Mouse (Mus musculus) induced T-regulatory cell, adult 2 months (primary cell): ENCODE measurements around the gene Wnt2.

Experiments used
- DNase-seq: peaks from one replicate; pipeline ENCODE4 v3.0.0-alpha.2; 2012; ENCODE audit warnings: low read depth

Gene Wnt2

GRCm38 (mm10) chr6:17978324-17978723 lies 52.1 kb downstream of the Wnt2 start:
- DNase-seq: no peak

DNA sequence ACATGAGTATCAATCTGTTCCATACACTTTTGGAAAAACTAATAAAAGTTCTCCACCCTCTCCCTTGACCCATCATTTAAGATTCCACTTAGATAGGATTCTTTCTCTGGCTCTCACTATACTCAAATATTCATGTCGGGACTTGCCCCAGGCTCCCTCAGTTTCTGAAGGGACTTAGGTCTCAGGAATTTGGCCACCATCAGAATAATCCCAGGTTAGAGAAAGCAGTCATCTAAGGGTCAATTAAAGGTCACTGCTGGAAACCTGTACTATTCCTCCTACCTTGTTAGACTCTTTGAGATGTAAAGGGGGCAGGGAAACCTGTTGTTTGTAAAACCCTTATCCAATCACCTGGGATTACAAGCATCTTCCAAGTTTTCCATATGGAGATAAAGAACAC lies 53.2 kb downstream of the Wnt2 start:
- no peak for DNase-seq

GRCm38 (mm10) chr6:17974416-17974815 lies 56.0 kb downstream of the Wnt2 start:
- no peak for DNase-seq

- DNase-seq: no peak
These were observed 59.0 kb downstream of the Wnt2 start for GRCm38 (mm10) chr6:17971393-17971792.

DNA sequence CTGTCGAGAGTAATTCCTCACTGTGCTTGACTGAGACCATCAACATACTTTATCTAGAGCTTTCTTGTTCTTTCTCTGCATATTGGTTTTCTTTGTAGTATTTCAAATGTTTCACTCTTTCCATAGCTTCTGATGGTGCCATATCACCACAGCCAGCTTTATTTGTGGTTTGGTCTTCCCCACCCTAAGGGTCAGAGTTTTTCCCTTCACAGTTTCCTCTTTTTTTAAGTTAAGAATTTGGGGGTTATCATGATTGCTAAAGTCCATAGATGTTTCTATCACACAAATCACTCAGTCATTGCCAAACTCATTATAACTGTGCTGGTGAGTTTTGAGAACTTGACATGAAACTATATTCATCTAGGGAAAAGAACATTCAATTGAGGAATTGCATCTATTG lies 60.6 kb downstream of the Wnt2 start:
- no peak for DNase-seq

GRCm38 (mm10) chr6:17968467-17969144 lies 61.8 kb downstream of the Wnt2 start:
- no peak for DNase-seq

GRCm38 (mm10) chr6:17963455-17963854 lies 66.9 kb downstream of the Wnt2 start:
- DNase-seq: no peak

DNA sequence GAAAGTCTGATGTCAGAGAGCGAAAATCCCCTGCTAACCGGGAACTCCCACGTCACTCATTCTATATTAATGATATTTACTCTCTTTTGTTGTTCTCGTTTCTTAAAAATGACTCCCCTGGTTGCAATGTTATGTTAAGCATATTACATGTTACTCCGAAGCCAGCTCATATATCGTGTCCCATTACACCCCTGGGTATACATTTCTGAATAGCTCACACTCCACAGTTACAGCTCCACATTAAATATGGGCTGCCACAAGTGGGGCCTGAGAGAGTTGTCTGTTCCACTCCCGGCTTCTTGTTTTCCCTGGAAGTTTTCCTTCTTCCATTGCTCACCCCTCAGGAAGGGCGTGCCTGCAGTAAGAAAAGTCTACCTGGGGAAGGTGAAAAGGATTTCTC lies 78.6 kb downstream of the Wnt2 start:
- no peak for DNase-seq

- no peak for DNase-seq
These were observed 81.3 kb downstream of the Wnt2 start for GRCm38 (mm10) chr6:17949103-17949502.

DNA sequence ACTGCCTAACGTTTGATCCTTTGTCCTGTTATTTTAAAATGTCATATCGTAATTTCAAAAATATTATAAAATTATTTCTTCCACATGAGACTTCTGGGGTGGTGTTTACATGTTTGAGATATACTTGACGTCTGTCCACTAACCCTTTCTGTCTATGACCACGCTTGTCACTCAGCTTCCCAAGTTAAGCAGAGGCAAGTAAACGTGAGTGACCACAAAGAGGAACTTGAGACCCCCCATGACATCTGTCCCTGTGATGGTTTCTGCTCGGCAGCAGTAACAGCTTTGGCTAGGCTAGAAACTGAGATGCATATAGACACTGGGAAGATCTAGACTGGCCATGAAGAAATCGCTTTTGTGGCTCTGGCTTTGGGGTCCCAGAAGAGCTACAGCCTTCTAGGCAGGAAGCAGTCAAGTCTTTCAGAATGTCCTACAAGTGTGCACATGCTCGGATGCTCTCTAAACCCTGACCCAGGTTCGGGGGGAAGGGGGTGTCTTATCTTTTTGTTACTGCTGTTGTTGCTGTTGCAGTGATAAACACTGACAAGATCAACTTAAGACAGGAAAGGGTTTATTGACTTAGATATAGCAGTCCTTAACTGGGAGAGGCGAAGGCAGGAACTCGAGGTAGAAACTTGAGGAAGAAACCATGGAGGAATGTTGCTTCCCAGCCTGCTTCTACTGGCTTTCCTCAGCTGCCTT lies 83.1 kb downstream of the Wnt2 start:
- DNase-seq: no peak

DNA sequence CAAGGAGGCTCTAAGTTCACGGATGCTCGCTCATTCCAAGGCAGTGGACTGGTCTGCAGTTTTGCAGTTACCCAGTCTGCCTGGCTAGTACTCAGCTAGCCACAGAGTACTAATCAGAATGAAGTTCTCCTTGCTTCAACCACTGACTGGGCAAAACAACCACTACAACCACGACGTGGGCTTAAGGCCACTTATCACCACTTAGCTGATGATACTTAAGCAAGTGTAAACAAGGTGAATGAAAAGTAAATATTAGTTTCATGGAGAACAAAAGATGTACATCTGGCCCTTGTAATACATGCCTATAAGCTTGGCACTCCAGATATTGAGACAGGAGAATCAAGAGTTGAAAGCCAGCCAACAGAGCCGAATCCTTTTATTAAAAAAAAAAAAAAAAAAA lies 83.9 kb downstream of the Wnt2 start:
- no peak for DNase-seq

DNA sequence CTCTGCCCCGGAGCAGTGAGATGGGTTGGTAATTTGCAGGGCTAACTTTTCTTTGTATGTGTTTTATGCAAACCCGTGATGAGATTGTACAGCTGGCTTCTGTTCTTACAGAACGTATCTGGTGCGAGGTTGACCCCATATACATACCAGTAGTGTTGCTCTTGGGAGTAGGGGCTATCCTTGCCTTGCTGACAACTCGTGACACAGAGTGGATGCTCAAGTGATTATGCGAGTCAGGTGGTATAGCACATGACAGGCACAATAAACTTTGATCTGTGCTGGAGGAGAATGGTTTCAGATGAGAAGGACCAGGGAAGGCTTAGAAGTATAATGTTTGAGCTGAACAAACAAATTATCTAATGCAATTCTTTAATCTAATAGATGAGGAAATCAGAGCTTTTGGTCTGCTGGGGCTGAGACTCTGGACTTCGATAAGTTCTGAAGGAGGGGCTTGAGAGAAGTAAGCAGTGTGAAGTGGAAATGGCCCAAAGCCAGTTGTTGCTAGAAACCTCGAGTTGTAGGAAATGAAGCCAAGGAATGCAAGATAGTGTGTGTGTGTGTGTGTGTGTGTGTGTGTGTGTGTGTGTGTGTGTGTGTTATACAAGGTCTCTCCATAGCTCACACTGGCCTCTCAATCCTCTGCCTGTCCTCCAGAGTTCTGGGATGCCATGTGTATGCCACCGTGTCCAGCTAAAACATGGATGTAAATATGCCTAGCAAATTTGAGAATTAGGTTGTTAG lies 86.3 kb downstream of the Wnt2 start:
- no peak for DNase-seq

DNA sequence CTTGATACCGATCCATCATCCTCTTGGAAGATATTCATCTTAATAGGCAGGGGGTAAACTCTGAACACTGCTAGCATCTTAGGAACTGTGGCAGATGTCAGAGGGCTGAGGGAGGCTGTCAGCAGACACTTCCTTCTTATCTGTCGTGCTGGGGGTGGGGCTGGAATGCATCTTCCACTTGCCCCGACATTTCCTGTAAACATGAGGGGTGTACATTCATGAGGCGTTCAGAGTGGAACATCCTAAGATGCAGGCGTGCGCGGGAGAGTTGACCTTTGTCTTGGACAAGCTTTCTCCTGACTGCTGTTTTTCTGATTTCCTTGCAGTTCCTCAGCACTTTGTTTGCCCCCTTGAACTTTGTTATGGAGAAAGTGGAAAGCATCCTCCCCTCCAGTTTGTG lies 88.0 kb downstream of the Wnt2 start:
- DNase-seq: no peak

GRCm38 (mm10) chr6:17941916-17942315 lies 88.5 kb downstream of the Wnt2 start:
- no peak for DNase-seq
